Mouse (Mus musculus) CH12.LX (cell line): Measurements from ENCODE around the gene Col5a3. TPM values are rescaled to one million over a fixed set of nuclear protein-coding genes. Genes with fewer than 3 reads are reported as not detected.

Experiments
- DNase-seq: peaks from one replicate; pipeline ENCODE4 v3.0.0-alpha.2; 2013; ENCODE audit errors: extremely low read depth
- H3K27ac ChIP-seq: 2 replicates; pipeline ENCODE4 v1.5.1; 2012; ENCODE audit warnings: low read depth, mild to moderate bottlenecking, control low read depth, moderate library complexity; ENCODE audit not compliant: insufficient read depth
- H3K27me3 ChIP-seq: replicated peaks from 2 replicates; pipeline ENCODE3; 2012; ENCODE audit warnings: inconsistent platforms
- H3K36me3 ChIP-seq, 2 experiments: replicated peaks in 1 of 2; 2 replicates each; pipeline versions ENCODE3 to v1.6.1; 2012; ENCODE audit warnings: inconsistent platforms in 1 of 2, low read length in 1 of 2, mild to moderate bottlenecking in 1 of 2, mixed read lengths in 1 of 2, moderate library complexity in 1 of 2; ENCODE audit not compliant: control insufficient read depth in 1 of 2, insufficient read depth in 1 of 2
- H3K4me1 ChIP-seq, 2 experiments: 2 replicates each; pipeline ENCODE4 v1.6.1; 2012; ENCODE audit warnings: inconsistent platforms in 1 of 2, moderate library complexity in 1 of 2; ENCODE audit not compliant: insufficient read depth in 2 of 2, control insufficient read depth in 1 of 2
- H3K4me2 ChIP-seq: 2 replicates; pipeline ENCODE4 v1.6.1; 2012; ENCODE audit warnings: low read depth, mild to moderate bottlenecking, control low read depth; ENCODE audit not compliant: poor library complexity, insufficient read depth, severe bottlenecking
- H3K4me3 ChIP-seq, 3 experiments: fragments of 150-350 bp in 1 of 3; sonication (generic) in 1 of 3; replicated peaks in 1 of 3; 2 replicates each; pipeline versions ENCODE3 to v1.5.1; 2011 to 2012; ENCODE audit warnings: low read depth in 2 of 3, low read length in 2 of 3, mild to moderate bottlenecking in 2 of 3, moderate library complexity in 2 of 3, control low read depth in 1 of 3, improper control_type of control experiment in 1 of 3, inconsistent platforms in 1 of 3, mixed read lengths in 1 of 3; ENCODE audit not compliant: poor library complexity in 1 of 3
- H3K79me2 ChIP-seq: replicated peaks from 2 replicates; pipeline ENCODE4 v1.6.1; 2012; ENCODE audit warnings: mild to moderate bottlenecking, moderate library complexity; ENCODE audit not compliant: control insufficient read depth, poor library complexity, insufficient read depth, severe bottlenecking; ENCODE audit errors: extremely low read depth
- H3K9ac ChIP-seq: 2 replicates; pipeline ENCODE4 v1.6.1; 2012; ENCODE audit warnings: low read depth, mild to moderate bottlenecking, control low read depth, moderate library complexity; ENCODE audit not compliant: insufficient read depth
- H3K9me3 ChIP-seq: replicated peaks from 2 replicates; pipeline ENCODE3; 2012; ENCODE audit warnings: low read length, inconsistent platforms, mixed read lengths
- CHD1 ChIP-seq: IDR thresholded peaks from 2 replicates; pipeline ENCODE4 v1.6.1; 2012; ENCODE audit warnings: low read depth, low read length, improper control_type of control experiment, inconsistent platforms
- CTCF ChIP-seq, 2 experiments: IDR thresholded peaks in 1 of 2; conservative IDR thresholded peaks in 1 of 2; 2 replicates each; pipeline ENCODE4 v1.5.1; 2011 to 2012; ENCODE audit warnings: low read depth in 2 of 2, low read length in 2 of 2, improper control_type of control experiment in 1 of 2, inconsistent platforms in 1 of 2, mild to moderate bottlenecking in 1 of 2, moderate library complexity in 1 of 2
- E2F4 ChIP-seq: IDR thresholded peaks from 2 replicates; pipeline ENCODE4 v1.6.1; 2011; ENCODE audit warnings: low read depth, low read length, improper control_type of control experiment; ENCODE audit not compliant: insufficient replicate concordance
- GABPA ChIP-seq: IDR thresholded peaks from 2 replicates; pipeline ENCODE4 v1.6.1; 2012; ENCODE audit warnings: low read depth, low read length, improper control_type of control experiment, inconsistent platforms; ENCODE audit not compliant: insufficient replicate concordance
- MAZ ChIP-seq: IDR thresholded peaks from 2 replicates; pipeline ENCODE4 v1.6.1; 2012; ENCODE audit warnings: low read depth, mild to moderate bottlenecking, inconsistent platforms, low read length, improper control_type of control experiment, moderate library complexity
- MEF2A ChIP-seq: IDR thresholded peaks from 2 replicates; pipeline ENCODE4 v1.6.1; 2014; ENCODE audit warnings: low read depth, mild to moderate bottlenecking, inconsistent platforms, low read length, improper control_type of control experiment, borderline replicate concordance
- MXI1 ChIP-seq: IDR thresholded peaks from 2 replicates; pipeline ENCODE4 v1.6.1; 2011; ENCODE audit warnings: mild to moderate bottlenecking, low read depth, low read length, improper control_type of control experiment
- MYC ChIP-seq: IDR thresholded peaks from 2 replicates; pipeline ENCODE4 v1.6.1; 2011; ENCODE audit warnings: low read depth, mild to moderate bottlenecking, improper control_type of control experiment, low read length
- NELFE ChIP-seq: IDR thresholded peaks from 2 replicates; pipeline ENCODE4 v1.6.1; 2011; ENCODE audit warnings: low read depth, low read length, improper control_type of control experiment
- PAX5 ChIP-seq: IDR thresholded peaks from 2 replicates; pipeline ENCODE4 v1.6.1; 2012; ENCODE audit warnings: low read length, inconsistent platforms, mixed read lengths
- POLR2A ChIP-seq: IDR thresholded peaks from 2 replicates; pipeline ENCODE4 v1.6.1; 2011; ENCODE audit warnings: low read depth, mild to moderate bottlenecking, improper control_type of control experiment, low read length
- POLR2AphosphoS2 ChIP-seq: IDR thresholded peaks from 2 replicates; pipeline ENCODE4 v1.6.1; 2011; ENCODE audit warnings: low read depth, low read length, improper control_type of control experiment
- RAD21 ChIP-seq: IDR thresholded peaks from 2 replicates; pipeline ENCODE4 v1.6.1; 2011; ENCODE audit warnings: low read depth, mild to moderate bottlenecking, low read length, improper control_type of control experiment, moderate library complexity
- SIN3A ChIP-seq: IDR thresholded peaks from 2 replicates; pipeline ENCODE4 v1.6.1; 2012; ENCODE audit warnings: low read length, improper control_type of control experiment, inconsistent platforms
- TBP ChIP-seq: conservative IDR thresholded peaks from 2 replicates; pipeline ENCODE4 v1.6.1; 2011; ENCODE audit warnings: low read depth, low read length, improper control_type of control experiment
- UBTF ChIP-seq: IDR thresholded peaks from 2 replicates; pipeline ENCODE4 v1.6.1; 2012; ENCODE audit warnings: low read depth, mild to moderate bottlenecking, inconsistent platforms, low read length, improper control_type of control experiment, moderate library complexity
- ZC3H11A ChIP-seq: IDR thresholded peaks from 2 replicates; pipeline ENCODE4 v1.6.1; 2012; ENCODE audit warnings: low read depth, mild to moderate bottlenecking, inconsistent platforms, low read length, improper control_type of control experiment
- ZKSCAN1 ChIP-seq: IDR thresholded peaks from 2 replicates; pipeline ENCODE4 v1.6.1; 2012; ENCODE audit warnings: low read depth, inconsistent platforms, low read length, improper control_type of control experiment, borderline replicate concordance
- ZMIZ1 ChIP-seq: IDR thresholded peaks from 2 replicates; pipeline ENCODE4 v1.6.1; 2012; ENCODE audit warnings: low read depth, mild to moderate bottlenecking, inconsistent platforms, low read length, improper control_type of control experiment
- dilution Hi-C: fragments of 300-500 bp; cut with MboI; formaldehyde crosslinking; loops from 2 replicates; pipeline ENCODE4 v1.14.3; 2020; ENCODE audit warnings: low sequenced_read_pairs; ENCODE audit not compliant: extremely low pct_unique_long_range_greater_than_20kb, extremely low pct_ligation_motif_present
- in situ Hi-C: fragments of 300-500 bp; cut with MboI; formaldehyde crosslinking; loops from 3 replicates; pipeline ENCODE4 v1.14.3; 2019; ENCODE audit warnings: low sequenced_read_pairs, low pct_ligation_motif_present, low pct_unique_long_range_greater_than_20kb, mixed read lengths
- polyA plus RNA-seq: library from polyadenylated mRNA; unstranded; fragments of >175 nt; gene quantifications from 2 replicates; pipeline ENCODE4 v1.2.1, GENCODE M21; 2012; ENCODE audit warnings: low read depth; ENCODE audit not compliant: insufficient read length
- total RNA-seq, 2 experiments: library from RNA; depleted of rRNA; stranded (reverse); fragments of 300-350 nt in 1 of 2; fragments of >200 nt in 1 of 2; gene quantifications; 2 replicates each; pipeline ENCODE4 v1.2.3; 2012 to 2014

Gene Col5a3
- total and polyA plus RNA-seq, 3 experiments, result 0.25 TPM; not detected in 2

DNA sequence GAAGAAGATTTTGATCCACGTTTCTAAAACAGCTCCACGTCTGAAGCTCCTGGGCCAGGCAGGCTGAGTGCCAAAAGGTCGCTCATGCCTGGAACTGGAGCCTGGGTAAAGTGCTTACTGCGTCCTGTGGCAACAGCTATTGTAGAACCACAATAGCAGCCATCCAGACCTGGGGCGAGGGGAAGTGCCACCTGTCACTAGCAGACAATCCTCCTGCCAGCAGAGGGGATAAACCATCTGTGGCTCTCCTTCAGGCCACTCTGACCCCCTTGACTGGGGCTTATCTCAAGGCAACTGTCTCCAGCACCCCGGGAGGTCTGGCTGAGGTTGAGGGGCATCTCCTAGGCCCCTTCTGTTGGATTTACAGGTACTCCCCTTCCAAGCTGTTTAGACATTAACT lies 24.1 kb upstream of the Col5a3 start:
- no peak overlapping the region for H3K27ac ChIP-seq
- H3K36me3 ChIP-seq, result no peaks in the 10 kb centered on the region
- dilution Hi-C loops, result no loop called here
- no peak overlapping the region for H3K4me3 ChIP-seq
- DNase-seq, result no peak
- in situ Hi-C loops, result no loop called here
- H3K27me3 ChIP-seq, result peaks cover 41% of the 10 kb centered on the region
- peaks cover 2 to 9% of the 10 kb centered on the region in 2 experiments; a peak in 2 of 4 replicates for H3K4me1 ChIP-seq
- H3K79me2 ChIP-seq, result no peaks in the 10 kb centered on the region
- H3K9me3 ChIP-seq, result peaks cover 10% of the 10 kb centered on the region
- no peak for TF ChIP-seq ZMIZ1
- no peak for TF ChIP-seq RAD21
- no peak for TF ChIP-seq NELFE
- no peak for TF ChIP-seq MEF2A
- TF ChIP-seq GABPA, result no peak
- no peak for TF ChIP-seq PAX5
- no peak for TF ChIP-seq ZC3H11A
- TF ChIP-seq CTCF (conservative IDR thresholded peaks at IDR 0.05 in 1 of 2, IDR thresholded peaks at IDR 0.05 in 1 of 2; ENCODE audit: low read depth in 2 of 2, low read length in 2 of 2), result no peak
- TF ChIP-seq CHD1, result no peak
- TF ChIP-seq MXI1, result no peak
- TF ChIP-seq MAZ, result no peak
- TF ChIP-seq POLR2AphosphoS2, result no peak
- no peak for TF ChIP-seq UBTF
- no peak for TF ChIP-seq POLR2A
- TF ChIP-seq SIN3A, result no peak
- TF ChIP-seq, all 38 proteins: peak for 0
- no peak overlapping the region for H3K4me2 ChIP-seq
- H3K9ac ChIP-seq, result no peak overlapping the region

DNA sequence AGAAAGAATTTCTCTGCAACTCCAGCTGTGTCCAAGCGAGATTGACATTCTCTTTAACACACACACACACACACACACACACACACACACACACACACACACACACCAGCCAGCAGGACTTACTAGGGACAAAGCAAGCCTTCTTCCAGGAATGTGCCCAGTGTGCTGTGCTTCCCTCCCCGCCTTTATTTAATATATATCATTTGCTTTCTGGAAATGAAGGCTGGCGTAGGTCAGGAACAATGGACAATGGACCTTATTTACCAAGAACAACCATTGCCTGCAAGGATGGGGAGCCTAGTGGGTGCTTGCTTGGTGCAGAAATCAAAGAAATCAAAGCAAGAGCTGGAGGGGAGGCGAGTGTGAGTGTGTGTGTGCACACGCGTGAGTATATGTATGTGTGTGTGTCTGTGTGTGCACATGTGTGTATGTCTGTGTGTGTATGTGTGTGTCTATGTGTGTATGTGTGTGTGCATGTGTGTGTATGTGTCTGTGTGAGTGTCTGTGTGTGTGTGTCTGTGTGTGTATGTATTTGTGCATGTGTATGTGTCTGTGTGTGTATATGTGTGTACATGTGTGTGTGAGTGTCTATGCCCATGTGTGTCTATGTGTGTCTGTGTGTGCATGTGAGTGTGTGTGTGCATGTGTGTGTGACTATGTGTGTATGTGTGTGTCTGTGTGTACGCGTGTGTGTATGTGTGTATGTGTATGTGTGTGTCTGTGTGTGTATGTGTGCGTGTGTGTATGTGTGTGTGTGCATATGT lies 22.5 kb upstream of the Col5a3 start:
- H3K36me3 ChIP-seq, result no peaks in the 10 kb centered on the region
- peaks cover 10% of the 10 kb centered on the region for H3K9me3 ChIP-seq
- in situ Hi-C loops, result no loop called here
- DNase-seq, result no peak
- H3K4me1 ChIP-seq, result peaks cover 2 to 9% of the 10 kb centered on the region in 2 experiments; a peak in 2 of 4 replicates
- H3K4me3 ChIP-seq, result no peak overlapping the region
- no peak overlapping the region for H3K4me2 ChIP-seq
- no peaks in the 10 kb centered on the region for H3K79me2 ChIP-seq
- TF ChIP-seq E2F4, result no peak
- no peak for TF ChIP-seq CHD1
- TF ChIP-seq TBP, result no peak
- TF ChIP-seq SIN3A, result no peak
- TF ChIP-seq ZKSCAN1, result no peak
- no peak for TF ChIP-seq MYC
- no peak for TF ChIP-seq MXI1
- no peak for TF ChIP-seq POLR2AphosphoS2
- no peak overlapping the region for H3K27ac ChIP-seq
- dilution Hi-C loops, result no loop called here
- H3K9ac ChIP-seq, result no peak overlapping the region
- peaks cover 41% of the 10 kb centered on the region for H3K27me3 ChIP-seq
